ENCODE assay signal across 17 mouse cellular contexts in the genomic region with DNA sequence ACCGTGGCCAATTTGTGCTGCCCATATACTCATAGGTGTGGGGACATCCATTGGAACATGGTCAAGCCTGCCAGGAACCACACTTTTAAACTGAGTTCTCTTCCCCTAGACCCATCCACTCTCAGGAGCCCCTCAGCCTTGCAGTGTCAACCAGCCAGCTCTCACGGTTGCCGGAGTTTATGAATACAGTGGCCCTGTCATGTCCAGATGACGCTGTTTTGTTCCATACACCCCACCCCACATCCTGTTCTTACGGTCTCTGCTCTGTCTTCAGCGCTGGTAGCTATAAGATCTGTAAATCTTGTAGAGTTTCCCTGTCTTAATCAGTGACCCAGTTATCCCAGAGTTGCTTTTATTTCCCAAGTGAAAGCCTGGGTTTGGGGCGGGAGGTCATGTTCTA. TPM values are rescaled to one million over a fixed set of nuclear protein-coding genes. Genes with fewer than 3 reads are reported as not detected.
"Had no signal": no experiment of that assay in that cellular context is flagged by ENCODE, and none has a peak within 500 bp of the region (broad histone marks: within the 10 kb centered on the region; RNA-seq: fewer than 3 reads in every experiment).

No protein-coding gene starts in this region.

- H3K9ac ChIP-seq: neural tube, embryonic 13.5 days; neural tube, embryonic 15.5 days; stomach, embryonic 15.5 days had no signal

- H3K27me3 ChIP-seq: neural tube, embryonic 13.5 days; neural tube, embryonic 15.5 days; stomach, embryonic 15.5 days had no signal

- H3K27ac ChIP-seq: neural tube, embryonic 13.5 days; neural tube, embryonic 15.5 days; stomach, embryonic 15.5 days; stomach, postnatal 0 days had no signal

- H3K36me3 ChIP-seq: neural tube, embryonic 15.5 days had no signal

- DNase-seq: retina, postnatal 1 day; right cerebral cortex, adult 18-20 months; right cerebral cortex, postnatal 14 days; right cerebral cortex, postnatal 25 days; right cerebral cortex, postnatal 4 days; spleen, adult 18-20 months; thymus, adult 18-20 months; thymus, adult 2 months; thymus, postnatal 14 days; thymus, postnatal 25 days; thymus, postnatal 36 days; thymus, postnatal 4 days had no signal

- H3K9me3 ChIP-seq: neural tube, embryonic 13.5 days; neural tube, embryonic 15.5 days; stomach, embryonic 15.5 days had no signal

- H3K4me3 ChIP-seq: neural tube, embryonic 13.5 days; neural tube, embryonic 15.5 days; stomach, embryonic 15.5 days had no signal

- H3K4me1 ChIP-seq: neural tube, embryonic 13.5 days; neural tube, embryonic 15.5 days; stomach, embryonic 15.5 days had no signal

- H3K4me2 ChIP-seq: neural tube, embryonic 13.5 days; neural tube, embryonic 15.5 days; stomach, embryonic 15.5 days had no signal

RNA-seq across cellular contexts. Expression of gene Rassf10, which starts 52.1 kb away (rescaled TPM):
- total RNA-seq: neutrophil, adult 5-6 weeks had no signal
